Mouse (Mus musculus): Measurements from ENCODE around the gene Gm13279.
"Not testable (repeated sequence)": the region's sequence is repeated elsewhere in the genome, so short reads cannot be mapped to it uniquely, and the experiment has no call there.

- TF ChIP-seq CTCF (IDR thresholded peaks at IDR 0.05): peak; percentile 43
- TF ChIP-seq EP300 (IDR thresholded peaks at IDR 0.05): not testable (repeated sequence)
These were observed 8.6 kb downstream of the Gm13279 start for GRCm38 (mm10) chr4:88805761-88806160.

Measured in lung, postnatal 0 days (tissue).